Mouse (Mus musculus) embryonic facial prominence, embryonic 10.5 days (tissue): ENCODE results near the gene Arsa. TPM values are rescaled to one million over a fixed set of nuclear protein-coding genes. Genes with fewer than 3 reads are reported as not detected.

Experiments used
- DNase-seq: peaks from one replicate; pipeline ENCODE4 v3.0.0-alpha.2; 2017; ENCODE audit warnings: low spot score
- H3K27ac ChIP-seq: fragments of 300-500 bp; sonication (generic); replicated peaks from 2 replicates; pipeline ENCODE4 v1.5.1; 2016; ENCODE audit warnings: mild to moderate bottlenecking
- H3K27me3 ChIP-seq: fragments of 300-500 bp; sonication (generic); replicated peaks from 2 replicates; pipeline ENCODE4 v1.6.1; 2016; ENCODE audit warnings: low read depth, mild to moderate bottlenecking; ENCODE audit not compliant: poor library complexity, severe bottlenecking
- H3K36me3 ChIP-seq: fragments of 300-500 bp; sonication (generic); replicated peaks from 2 replicates; pipeline ENCODE4 v1.6.1; 2016; ENCODE audit warnings: mild to moderate bottlenecking, moderate library complexity
- H3K4me1 ChIP-seq: fragments of 300-500 bp; sonication (generic); 2 replicates; pipeline ENCODE4 v1.6.1; 2016
- H3K4me3 ChIP-seq: fragments of 300-500 bp; sonication (generic); 2 replicates; pipeline ENCODE4 v1.5.1; 2016; ENCODE audit warnings: mild to moderate bottlenecking, moderate library complexity
- H3K9me3 ChIP-seq: fragments of 300-500 bp; sonication (generic); 2 replicates; pipeline ENCODE4 v1.6.1; 2016; ENCODE audit warnings: mild to moderate bottlenecking
- WGBS: fragments of 180-500 bp; shearing (Covaris S2); methylation state at CpG from one replicate; pipeline ENCODE4 v1.1.7; 2016; 5-methylcytosine and 5-hydroxymethylcytosine counted together
- polyA plus RNA-seq: library from polyadenylated mRNA; unstranded; fragments of >200 nt; fragmentation: Nextera tagmentation; extraction: Ambion mirVana; gene quantifications from 2 replicates; pipeline ENCODE4 v1.2.1, GENCODE M21; 2016

Gene Arsa
- polyA plus RNA-seq = 11.2 and 11.5 TPM in 2 replicates

DNA sequence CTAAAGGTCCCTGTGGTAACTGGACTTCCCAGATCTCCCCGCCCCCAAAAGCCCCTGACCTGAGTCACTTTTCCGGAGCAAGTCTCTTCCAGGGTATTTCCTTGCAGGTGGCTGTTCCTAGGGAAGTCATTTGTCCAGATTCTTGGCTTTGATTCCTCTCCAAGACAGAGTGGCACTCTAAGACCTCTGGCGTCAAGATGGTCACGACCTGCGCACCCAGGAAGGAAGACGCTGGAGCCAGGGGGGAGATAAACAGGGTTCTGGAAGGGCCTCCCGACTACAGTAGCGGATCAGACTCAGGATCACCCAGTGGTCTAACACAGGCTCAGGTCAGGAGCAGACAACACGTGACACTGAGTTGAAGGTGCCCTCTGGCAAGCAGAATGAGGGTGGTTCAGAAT is at the start of gene Arsa:
Gene Arsa (minus strand): TSS at position 335 of the 401 bp plus-strand sequence.
- Histone ChIP-seq H3K36me3 (no peaks in the 10 kb centered on the region), H3K27ac (peak within 1 kb of the TSS; percentile 85), H3K9me3 (no peaks in the 10 kb centered on the region), H3K4me1 (peaks cover 34% of the 10 kb centered on the region), H3K27me3 (peaks cover 15% of the 10 kb centered on the region), H3K4me3 (peak within 1 kb of the TSS; percentile 73)
- no peak for DNase-seq
- 26% methylated on average over 9 of the region's 9 CpGs for WGBS

DNA sequence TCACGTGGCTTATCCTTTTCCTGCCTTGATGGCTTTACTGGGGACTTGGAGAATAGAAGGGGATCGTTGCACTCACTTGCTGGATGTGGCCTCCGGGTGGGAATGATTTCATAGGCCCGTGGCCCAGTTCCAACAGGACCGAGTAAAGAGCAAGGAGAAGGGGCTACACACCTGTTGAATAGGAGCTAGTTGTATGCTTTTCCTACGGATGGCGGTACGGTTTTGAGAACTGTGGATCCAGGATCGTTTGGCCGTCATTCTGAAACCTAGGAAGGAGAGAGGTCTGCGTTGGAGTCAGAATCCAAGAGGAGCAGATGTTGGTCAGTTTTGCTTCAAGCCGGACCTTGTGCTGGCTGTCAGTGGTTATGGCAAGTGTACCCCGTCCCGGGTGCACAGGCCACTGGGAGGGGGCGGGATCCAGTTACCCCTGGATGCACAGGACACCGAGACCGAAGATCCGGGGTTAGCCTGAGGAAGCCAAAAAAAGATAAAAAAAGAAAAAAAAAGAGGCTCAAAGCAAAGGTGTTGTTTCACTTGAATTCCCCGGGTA is 49.6 kb upstream of the Arsa start:
- Histone ChIP-seq H3K4me3 (no peak overlapping the region), H3K36me3 (peaks cover 11% of the 10 kb centered on the region; the same call in 1 of the 2 replicates), H3K9me3 (no peaks in the 10 kb centered on the region), H3K4me1 (peaks cover 15% of the 10 kb centered on the region), H3K27ac (no peak overlapping the region), H3K27me3 (peaks cover 51% of the 10 kb centered on the region)
- 92% methylated on average over 19 of the region's 19 CpGs for WGBS
- DNase-seq = no peak

DNA sequence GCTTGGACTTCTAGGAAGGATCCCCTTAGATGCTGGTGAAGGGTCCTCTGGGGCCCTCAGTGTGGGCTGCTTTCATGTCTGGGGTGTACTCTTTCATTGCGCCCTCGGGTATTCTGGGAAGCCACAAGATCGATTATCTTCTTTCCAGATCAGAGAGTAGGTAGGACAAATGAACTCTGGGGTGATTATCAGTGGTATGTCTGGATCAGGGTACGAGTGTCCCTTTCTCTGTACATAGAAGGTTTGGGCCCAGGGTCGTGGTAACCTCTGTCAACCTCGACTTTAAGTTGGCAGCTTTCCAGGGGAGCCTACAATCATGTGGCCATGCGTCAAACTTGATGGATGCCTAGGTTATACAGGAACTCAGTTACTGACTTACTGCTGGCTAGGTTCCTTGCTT is 48.7 kb upstream of the Arsa start:
- 83% methylated on average over 7 of the region's 7 CpGs for WGBS
- DNase-seq = no peak
- H3K4me1 ChIP-seq = peaks cover 14% of the 10 kb centered on the region

DNA sequence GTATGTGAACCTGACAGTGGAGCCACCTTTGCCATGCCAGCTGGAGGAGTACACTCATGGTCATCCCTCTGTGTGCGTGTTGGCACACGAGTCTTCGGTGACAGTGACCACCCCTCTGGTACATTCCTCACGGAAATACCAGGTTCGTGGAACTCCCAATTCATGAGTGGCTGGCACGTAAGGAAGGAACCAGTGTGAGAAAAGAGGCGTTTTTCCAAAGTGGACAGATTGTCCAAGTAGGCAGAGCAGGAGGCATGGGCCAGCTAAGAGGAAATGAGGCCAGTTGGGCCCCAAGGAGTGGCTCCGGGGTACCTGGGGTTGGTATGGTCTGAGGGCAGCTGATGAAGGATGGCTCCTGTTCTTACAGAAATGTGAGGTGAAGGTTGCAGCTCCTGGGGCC is 48.2 kb upstream of the Arsa start:
- H3K4me1 ChIP-seq = peaks cover 14% of the 10 kb centered on the region
- H3K27me3 ChIP-seq = peaks cover 49% of the 10 kb centered on the region
- no peak for DNase-seq
- H3K4me3 ChIP-seq = no peak overlapping the region
- no peak overlapping the region for H3K27ac ChIP-seq
- peaks cover 11% of the 10 kb centered on the region; the same call in 1 of the 2 replicates for H3K36me3 ChIP-seq
- no peaks in the 10 kb centered on the region for H3K9me3 ChIP-seq
- 92% methylated on average over 8 of the region's 8 CpGs for WGBS

More for the DNA sequence above, 48.7 kb upstream of the Arsa start:
- Histone ChIP-seq H3K4me3 (no peak overlapping the region), H3K9me3 (no peaks in the 10 kb centered on the region), H3K27ac (no peak overlapping the region), H3K36me3 (peaks cover 11% of the 10 kb centered on the region; the same call in 1 of the 2 replicates), H3K27me3 (peaks cover 52% of the 10 kb centered on the region)

DNA sequence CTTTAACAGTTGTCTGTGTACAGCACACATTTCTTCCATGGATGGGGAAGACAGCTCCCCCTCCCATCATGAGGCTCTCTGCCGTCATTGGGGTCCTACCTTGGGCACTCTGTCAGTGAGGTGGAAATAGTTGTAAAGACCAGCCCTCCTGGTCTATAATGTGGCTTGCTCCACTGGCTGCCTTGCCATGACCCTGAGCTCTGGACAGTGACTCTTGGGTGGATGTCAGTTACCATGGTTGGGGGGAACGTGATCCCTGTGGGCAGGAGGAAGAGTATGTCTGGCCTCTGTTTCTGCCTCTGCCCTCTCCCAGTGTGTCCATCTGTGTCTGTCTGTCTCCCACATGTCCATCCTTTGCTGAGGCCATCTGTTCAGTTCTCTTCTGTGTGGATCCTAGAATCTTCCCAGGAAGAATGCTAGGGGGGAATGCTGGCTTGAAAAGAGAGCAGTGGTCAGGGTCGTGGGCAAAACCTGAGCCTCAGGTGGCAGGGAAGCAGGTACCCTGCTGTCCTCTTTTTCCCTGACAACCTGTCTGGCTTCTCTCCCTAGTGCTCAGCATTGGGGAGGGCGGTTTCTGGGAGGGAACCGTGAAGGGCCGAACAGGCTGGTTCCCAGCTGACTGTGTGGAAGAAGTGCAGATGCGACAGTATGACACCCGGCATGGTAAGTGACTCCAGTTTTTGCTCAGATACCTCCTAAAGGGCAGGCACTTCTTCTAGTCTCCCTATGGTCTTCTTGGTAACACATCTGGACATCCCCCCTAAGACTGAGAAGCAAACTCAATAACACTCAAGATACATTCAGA is 47.6 kb upstream of the Arsa start:
- no peak overlapping the region for H3K27ac ChIP-seq
- DNase-seq = no peak
- peak overlapping the region; percentile 74 for H3K4me3 ChIP-seq
- WGBS = 73% methylated on average over 8 of the region's 8 CpGs
- H3K27me3 ChIP-seq = peaks cover 49% of the 10 kb centered on the region
- no peaks in the 10 kb centered on the region for H3K9me3 ChIP-seq
- H3K36me3 ChIP-seq = peaks cover 11% of the 10 kb centered on the region; the same call in 1 of the 2 replicates
- H3K4me1 ChIP-seq = peaks cover 14% of the 10 kb centered on the region

DNA sequence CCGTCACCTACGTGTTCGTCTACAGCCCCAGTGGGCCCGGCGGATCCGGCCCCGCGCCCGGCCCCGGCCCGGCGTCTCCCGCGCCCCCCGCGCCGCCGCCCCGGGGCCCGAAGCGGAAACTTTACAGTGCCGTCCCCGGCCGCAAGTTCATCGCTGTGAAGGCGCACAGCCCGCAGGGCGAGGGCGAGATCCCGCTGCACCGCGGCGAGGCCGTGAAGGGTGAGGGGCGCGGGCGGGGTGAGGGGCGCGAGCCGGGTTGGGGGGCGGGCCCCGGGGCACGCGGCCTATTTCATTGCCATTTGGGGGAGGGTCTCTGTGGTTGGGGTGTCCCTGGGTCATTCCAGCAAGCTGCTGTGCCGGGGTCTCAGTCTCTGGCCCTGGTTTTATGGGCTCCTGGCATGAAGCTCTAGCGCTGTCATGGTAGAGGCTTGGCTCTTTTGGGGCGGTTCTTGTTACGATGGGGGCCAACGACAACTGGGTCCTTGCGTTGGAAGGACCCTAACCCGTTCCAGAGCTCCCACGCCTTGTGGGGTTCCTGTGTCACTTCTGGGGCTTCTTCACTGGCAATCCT is 46.9 kb upstream of the Arsa start:
- DNase-seq = peak; percentile 57
- H3K27me3 ChIP-seq = peaks cover 49% of the 10 kb centered on the region

DNA sequence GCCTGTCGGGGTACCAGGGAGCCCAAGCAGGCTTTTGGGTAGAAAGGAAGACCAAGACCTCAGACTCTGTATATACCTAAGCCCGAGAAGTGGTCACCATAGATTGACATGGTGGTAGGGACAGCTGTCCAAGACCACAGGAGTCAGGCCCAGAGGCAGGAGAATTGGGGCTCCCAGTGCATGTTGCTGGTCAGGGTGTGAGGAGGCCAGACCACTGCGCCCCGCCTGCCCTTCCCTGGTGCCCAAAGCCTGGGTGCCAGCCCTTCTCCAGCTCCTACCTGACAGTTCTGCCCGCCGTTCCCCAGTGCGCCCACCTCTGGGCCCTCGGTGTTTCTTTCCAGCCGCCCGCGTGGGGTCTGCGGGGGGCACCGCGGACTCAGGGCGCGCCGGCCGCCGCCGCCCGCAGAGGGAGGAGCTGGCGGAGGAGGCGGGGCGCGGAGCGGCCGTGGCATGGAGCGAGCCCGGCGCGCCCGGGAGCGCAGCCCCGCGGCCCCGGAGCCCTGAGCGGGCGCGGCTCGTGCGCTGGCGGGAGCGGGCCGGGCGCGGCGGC is 46.1 kb upstream of the Arsa start:
- DNase-seq = peak; percentile 39

More for the DNA sequence above, 46.9 kb upstream of the Arsa start:
- Histone ChIP-seq H3K4me1 (peaks cover 14% of the 10 kb centered on the region), H3K9me3 (no peaks in the 10 kb centered on the region), H3K4me3 (peak overlapping the region; percentile 74), H3K36me3 (peaks cover 11% of the 10 kb centered on the region; the same call in 1 of the 2 replicates), H3K27ac (peak overlapping the region; percentile 65)
- 6% methylated on average over 51 of the region's 52 CpGs for WGBS

DNA sequence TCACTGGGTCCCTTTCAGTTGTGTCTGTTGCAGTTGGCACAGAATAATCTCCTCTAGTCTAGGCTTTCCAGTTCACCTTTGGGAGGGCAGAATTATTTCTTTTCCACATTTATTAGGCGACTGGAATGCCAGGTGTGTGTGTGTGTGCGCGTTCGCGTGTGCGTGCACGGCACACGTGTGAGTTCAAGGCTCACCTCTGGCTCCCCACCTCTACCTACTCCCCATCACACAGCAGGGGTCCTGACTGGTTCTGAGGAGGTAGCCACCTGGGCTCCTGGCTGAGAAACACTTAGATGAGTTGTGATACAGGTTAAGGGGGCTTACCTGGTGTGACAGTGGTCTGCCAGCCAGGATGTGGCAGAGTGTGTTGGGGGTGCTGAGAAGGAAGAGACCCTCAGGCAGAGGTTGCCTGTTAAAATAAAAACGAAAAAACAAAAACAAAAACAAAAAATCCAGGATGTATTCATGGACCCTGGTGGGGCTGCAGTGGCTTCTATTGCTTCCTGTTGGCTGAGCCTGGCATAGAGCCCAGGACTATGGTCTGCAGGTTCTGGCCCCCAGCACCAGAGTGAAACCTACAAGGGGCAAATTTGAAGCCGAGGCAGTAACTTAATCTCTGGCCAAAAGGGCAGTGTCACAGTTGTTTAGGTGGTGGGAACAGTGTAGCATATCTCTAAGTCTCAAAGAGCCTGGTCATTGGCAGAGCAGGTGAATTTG is 45.5 kb upstream of the Arsa start:
- Histone ChIP-seq H3K4me3 (peak overlapping the region; percentile 74), H3K9me3 (no peaks in the 10 kb centered on the region), H3K27me3 (peaks cover 49% of the 10 kb centered on the region), H3K27ac (no peak overlapping the region), H3K4me1 (peaks cover 14% of the 10 kb centered on the region), H3K36me3 (peaks cover 11% of the 10 kb centered on the region; the same call in 1 of the 2 replicates)
- 86% methylated on average over 10 of the region's 10 CpGs for WGBS
- DNase-seq = no peak

More for the DNA sequence above, 46.1 kb upstream of the Arsa start:
- no peaks in the 10 kb centered on the region for H3K9me3 ChIP-seq
- no peak overlapping the region for H3K27ac ChIP-seq
- H3K4me3 ChIP-seq = peak overlapping the region; percentile 74
- WGBS = 15% methylated on average over 44 of the region's 47 CpGs
- peaks cover 49% of the 10 kb centered on the region for H3K27me3 ChIP-seq
- peaks cover 14% of the 10 kb centered on the region for H3K4me1 ChIP-seq
- peaks cover 11% of the 10 kb centered on the region; the same call in 1 of the 2 replicates for H3K36me3 ChIP-seq

DNA sequence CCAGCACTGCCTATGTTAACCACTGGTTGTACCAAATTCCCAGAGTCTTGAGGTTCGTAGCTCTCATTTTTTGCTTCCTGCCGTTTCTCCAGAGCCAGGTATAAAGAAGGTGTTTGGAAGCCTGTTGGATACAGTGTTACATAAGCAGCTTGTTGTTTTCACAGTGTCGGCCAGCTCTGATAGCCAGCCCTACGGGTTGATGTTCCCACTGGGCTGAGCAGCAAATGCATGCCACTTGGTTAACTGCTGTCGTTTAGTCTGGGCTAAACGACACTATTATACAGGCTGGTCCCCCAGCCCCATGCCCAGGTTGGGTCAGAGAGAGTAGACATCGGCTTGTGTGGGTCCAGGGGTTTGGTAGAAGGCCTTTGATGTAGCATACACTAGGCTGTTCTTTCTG is 44.7 kb upstream of the Arsa start:
- H3K9me3 ChIP-seq = no peaks in the 10 kb centered on the region
- H3K36me3 ChIP-seq = peaks cover 11% of the 10 kb centered on the region; the same call in 1 of the 2 replicates
- WGBS = 75% methylated on average over 7 of the region's 7 CpGs
- H3K27me3 ChIP-seq = peaks cover 49% of the 10 kb centered on the region
- H3K27ac ChIP-seq = no peak overlapping the region
- H3K4me3 ChIP-seq = no peak overlapping the region
- peaks cover 14% of the 10 kb centered on the region for H3K4me1 ChIP-seq
- no peak for DNase-seq

DNA sequence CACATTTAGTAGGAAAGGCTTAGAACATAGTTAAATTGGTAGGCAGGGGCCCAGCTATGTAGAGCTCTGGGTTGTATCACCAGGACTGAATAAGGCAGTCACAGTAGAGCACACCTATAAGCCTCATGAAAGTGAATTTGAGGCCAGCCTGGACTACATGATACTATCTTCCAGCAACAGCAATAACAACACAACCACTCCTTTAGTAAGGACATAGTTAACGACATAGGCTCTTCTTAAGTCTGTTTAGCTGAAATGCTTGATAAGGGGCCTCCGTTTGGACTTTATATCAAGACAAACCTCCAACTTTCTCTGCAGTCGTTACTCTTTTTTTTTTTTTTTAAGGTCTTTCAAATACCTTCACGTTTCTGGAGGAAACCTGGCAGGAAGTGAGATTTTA is 35.5 kb upstream of the Arsa start:
- Histone ChIP-seq H3K36me3 (0 out of 2 replicates have a peak, but pooled peaks cover 3% of the 10 kb centered on the region), H3K4me1 (no peaks in the 10 kb centered on the region), H3K27ac (no peak overlapping the region), H3K27me3 (no peaks in the 10 kb centered on the region), H3K4me3 (no peak overlapping the region), H3K9me3 (no peaks in the 10 kb centered on the region)
- 83% methylated on average over 4 of the region's 4 CpGs for WGBS
- DNase-seq = no peak

DNA sequence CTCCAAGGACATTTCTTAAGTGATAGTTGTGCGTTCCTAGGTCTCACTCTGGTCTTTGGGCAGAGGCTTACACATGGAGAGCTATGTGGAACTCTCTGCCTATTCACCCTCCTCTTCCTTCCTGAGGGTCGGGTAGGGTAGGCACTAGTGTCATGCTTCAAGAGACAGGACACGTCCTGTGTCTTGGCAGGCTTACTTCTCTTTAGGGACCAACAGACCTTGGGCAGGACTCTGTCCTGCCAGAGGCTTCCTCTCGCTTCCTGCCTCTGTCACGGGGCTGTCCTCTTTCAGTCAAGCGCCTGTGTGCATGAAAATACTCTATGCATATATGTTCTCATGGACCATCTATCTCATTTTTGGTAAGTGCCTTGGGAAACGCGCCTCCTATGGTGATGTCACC is 30.5 kb upstream of the Arsa start:
- Histone ChIP-seq H3K4me3 (no peak overlapping the region), H3K4me1 (peaks cover 6% of the 10 kb centered on the region; the same call in 1 of the 2 replicates), H3K27me3 (peaks cover 10% of the 10 kb centered on the region; the same call in 1 of the 2 replicates), H3K36me3 (peaks cover 30% of the 10 kb centered on the region), H3K9me3 (no peaks in the 10 kb centered on the region), H3K27ac (no peak overlapping the region)
- WGBS = 87% methylated on average over 8 of the region's 8 CpGs
- no peak for DNase-seq

DNA sequence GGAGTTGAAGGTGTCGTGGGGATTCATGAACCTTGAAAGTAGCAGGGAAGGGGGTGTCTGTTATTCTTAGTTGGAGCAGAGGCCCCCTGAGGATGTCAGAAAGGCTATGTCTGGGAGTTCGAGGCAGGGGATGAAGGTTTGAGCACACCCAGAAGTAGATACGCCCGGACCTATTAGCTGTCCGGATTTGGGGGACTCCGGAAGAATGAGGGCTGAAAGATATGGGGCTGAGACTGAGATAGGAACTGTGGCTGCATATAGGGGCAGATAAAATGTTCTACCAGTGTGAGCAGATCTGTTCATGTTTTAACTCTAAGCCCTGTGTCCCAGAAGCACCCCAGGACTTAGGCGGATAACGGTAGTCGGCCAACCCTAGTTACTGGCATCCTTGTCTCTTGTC is 27.6 kb upstream of the Arsa start:
- Histone ChIP-seq H3K27ac (no peak overlapping the region), H3K27me3 (peaks cover 35% of the 10 kb centered on the region), H3K9me3 (no peaks in the 10 kb centered on the region), H3K4me3 (no peak overlapping the region), H3K36me3 (peaks cover 30% of the 10 kb centered on the region), H3K4me1 (peaks cover 19% of the 10 kb centered on the region)
- 94% methylated on average over 9 of the region's 9 CpGs for WGBS
- no peak for DNase-seq
